Mouse (Mus musculus) left cerebral cortex, adult 9 months (tissue): ENCODE results near the gene Erv3.

Source experiments
- DNase-seq, 2 experiments: peaks; one replicate each; pipeline ENCODE4 v3.0.0; 2022; ENCODE audit warnings: low spot score in 2 of 2

Erv3 gene

DNA sequence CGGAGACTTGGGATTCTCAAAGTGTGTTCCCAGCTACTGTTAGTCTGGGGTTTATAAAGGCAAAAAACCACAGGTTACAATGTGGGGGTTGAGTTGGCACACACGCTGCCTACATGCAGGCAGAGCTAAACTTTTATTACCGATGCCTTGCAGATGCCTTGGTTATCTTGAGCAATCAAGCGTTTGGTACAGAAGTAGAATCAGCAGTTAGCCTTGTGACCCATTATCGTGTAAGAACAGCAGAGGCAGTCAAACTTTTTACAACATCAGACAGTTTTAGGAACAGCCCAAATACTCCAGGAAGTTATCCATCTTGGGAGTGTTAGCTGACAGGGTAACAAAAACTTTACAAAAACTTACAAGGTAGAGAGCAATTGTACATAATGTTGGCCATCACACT lies at the start of gene Erv3:
TSS of gene Erv3 (minus strand) at position 27 of the 400 bp plus-strand sequence.
- DNase-seq = no peak

DNA sequence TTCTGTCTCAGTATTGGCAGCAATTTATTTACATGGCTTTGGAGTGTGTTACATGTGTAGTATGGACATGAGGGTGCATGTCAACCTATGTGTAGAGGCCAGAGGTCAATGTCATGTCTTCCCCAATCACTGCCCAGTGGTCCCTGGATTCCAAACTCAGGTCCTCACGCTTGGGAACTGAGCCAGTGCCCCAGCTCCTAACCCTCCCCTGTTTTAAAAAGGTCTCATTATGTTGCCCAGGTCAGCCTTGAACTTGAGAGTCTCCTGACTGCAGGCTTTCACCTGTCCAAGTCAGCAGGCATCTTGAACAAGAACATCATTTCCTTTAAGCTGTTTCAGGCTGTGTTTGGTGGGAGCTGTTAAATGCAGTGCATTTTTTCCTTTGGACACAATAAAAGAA lies 49.4 kb upstream of the Erv3 start:
- DNase-seq = no peak

DNA sequence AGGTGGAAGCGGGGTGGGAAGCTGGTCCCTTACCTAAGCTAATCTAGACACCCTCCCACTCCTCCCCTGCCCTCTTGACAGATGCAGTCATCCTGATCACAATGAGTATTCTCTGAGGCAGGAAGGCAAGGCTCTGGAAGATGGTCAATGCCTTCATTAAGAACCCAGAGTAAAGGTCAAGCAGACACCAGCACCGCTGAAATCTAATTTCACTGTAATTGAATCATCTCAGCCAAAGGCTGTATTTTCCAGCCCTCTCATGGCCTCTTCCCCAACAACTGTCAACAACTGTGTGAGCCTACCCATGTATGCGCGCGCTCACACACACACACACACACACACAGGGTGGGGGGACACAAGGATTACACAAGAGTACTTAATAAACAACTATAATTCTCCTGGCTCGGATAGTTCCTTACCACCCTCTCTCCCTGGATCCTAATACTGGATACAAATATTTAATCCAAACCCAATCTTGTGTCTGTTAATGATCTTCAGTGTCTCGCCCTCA lies 48.9 kb upstream of the Erv3 start:
- DNase-seq = no peak

DNA sequence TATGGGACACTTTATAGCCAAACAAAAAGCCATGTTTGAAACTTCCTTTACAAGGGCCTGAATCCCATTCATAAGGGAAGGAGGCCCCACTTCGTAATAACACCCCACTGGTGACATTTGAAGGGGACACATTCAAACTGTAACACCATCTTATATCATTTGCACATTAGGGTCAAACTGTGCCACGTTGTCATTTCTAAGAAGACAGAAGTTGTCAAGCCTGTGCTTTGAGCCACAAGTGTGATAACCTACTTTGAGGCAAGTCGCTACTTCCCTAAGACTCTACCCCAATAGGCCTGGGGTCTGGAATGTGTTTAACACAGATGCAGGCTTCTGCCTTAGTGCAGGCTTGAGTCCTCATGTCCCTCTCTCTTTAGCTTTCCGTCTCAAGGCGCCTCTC lies 47.8 kb upstream of the Erv3 start:
- DNase-seq = no peak

DNA sequence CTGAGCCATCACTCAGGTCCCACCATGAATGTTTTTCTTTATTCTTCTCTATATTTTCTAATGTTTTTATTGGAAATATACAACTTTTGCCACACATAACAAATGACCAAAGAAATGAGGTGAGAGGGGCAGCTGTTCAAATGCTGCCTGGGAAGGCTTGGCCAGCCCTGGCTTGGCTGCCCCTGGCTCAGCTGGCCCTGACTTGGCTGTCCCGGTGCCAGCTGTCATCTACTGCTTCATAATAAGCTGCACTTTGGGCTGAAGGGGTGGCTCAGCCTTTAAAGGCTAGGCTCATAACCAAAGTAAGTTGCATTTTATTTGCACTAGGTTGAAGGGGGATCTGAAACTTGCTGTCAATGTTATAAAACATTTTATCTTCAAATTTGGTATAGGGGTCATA lies 47.3 kb upstream of the Erv3 start:
- DNase-seq = no peak

DNA sequence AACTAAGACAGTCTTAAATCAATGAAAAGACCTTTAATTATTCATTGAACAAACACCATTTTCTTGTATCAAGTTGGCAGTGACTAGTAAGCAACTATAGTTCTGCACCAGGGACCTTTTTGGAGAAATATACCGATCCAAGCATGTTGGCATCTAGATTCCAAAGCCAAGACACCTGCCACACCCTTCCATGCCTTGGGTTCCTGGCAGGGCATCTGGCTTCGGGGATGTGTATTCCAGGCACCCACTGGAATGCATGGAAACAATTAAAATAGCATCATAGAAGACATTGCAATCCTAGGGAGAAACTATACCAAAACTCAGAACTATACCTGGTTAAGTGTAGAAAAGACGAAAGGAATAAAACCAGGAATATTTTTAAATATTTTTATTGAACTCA lies 46.7 kb upstream of the Erv3 start:
- DNase-seq = no peak

DNA sequence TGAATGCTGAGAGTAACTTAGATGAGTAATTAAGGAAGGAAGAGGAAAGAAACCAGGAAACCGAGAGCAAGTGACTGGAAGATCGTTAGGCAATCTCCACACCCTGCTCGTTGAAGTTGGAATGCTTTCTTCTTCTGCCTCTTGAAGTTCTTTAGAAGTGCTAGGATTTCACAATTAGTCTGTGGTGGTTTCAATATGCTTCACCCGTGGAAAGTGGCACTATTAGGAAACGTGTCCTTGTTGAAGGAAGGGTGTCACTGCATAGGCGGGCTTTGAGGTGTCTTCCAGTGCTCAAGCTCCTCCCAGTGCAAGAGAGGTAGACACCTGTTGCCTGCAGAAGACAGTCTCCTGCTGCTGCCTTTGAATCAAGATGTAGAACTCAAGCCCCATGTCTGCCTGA lies 46.2 kb upstream of the Erv3 start:
- no peak for DNase-seq

DNA sequence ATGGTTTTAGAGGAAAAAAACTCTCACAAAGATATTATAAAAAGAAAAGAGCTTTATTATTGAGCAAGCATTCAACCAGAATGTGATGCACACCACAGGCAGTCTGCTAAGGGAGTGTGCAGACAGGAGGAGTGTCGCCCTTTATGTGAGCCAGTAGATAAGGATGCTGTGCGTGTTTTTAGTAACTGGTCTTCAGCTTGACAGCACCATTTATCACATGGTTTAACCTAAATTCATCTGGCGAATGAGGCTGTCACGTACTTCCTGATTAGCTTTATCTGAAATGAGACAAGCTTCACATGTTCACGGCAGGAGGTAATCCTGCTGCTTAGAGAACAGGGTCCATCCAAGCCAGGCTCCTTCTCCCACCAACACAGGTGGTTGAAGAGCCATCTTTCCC lies 45.5 kb upstream of the Erv3 start:
- DNase-seq = no peak

DNA sequence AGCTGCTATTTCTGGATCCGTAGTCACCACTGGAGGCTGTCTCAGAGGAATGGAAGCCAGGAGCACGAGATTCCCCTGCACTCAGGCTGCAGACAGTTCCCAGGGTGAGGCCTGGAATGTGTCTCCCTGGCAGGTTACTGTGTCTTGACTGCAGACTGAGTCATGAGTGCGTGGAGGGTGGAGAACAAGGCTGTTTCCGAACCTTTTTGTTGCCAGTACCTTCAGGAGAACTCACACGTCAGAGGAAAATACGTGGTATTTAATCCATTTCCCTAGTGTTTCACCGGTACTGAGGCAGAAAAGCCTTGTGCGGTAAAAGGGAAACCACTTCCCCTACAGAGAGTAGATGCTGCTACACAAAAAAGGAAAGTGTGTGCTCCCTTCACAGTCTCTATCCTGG lies 43.3 kb upstream of the Erv3 start:
- DNase-seq = no peak

DNA sequence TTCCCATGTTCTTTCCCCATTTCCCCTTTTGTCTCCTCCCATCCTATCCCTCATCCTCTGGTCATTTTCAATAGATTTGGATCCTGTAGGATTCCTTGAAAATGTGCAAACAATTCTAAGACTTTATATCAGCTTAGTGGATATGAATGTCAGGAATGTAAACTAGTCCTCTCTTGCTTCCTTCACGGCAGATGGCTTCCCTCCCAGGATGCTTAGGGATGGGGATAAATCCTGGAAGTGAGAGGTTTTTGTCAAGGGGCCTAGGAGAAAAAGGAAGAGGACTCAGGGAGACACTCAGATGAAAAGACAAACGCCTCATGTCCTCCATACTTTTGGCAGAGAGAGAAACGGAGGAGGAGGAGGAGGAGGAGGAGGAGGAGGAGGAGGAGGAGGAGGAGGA lies 42.9 kb upstream of the Erv3 start:
- no peak for DNase-seq

DNA sequence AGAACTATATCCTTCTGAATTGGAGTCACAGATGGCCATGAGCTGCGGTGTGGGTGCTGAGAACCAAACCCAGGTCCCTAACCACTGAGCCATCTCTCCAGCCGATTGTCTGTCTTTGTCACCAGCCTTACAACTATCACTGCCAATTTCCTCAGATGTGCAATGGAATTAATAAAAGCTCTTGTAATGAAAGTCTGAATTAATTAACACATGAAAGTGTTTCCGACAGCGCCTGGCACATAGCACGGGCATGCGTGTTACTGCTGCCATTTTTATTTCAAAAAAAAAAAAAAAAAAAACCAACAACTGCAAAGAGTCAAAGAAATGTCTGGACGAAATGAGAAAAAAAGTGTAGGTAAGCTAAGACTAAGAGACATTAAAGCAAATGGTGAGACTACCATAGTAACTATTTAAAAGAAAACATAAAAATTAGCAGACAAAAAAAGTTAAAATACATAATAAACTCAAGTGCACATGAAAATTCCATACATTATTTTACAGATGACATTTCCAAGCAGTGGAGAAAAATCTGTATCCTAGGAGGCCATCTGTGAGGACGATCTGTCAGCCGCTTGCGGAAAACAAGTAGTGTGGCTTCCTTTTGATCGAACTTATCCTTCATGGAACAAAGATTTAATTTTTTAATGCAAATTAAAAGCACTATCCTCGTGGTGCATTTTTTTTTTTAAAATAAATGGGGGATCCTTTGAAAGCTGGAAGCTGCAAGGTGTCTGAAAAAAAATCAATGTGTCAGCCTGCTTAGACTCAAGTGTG lies 38.0 kb upstream of the Erv3 start:
- DNase-seq = no peak

DNA sequence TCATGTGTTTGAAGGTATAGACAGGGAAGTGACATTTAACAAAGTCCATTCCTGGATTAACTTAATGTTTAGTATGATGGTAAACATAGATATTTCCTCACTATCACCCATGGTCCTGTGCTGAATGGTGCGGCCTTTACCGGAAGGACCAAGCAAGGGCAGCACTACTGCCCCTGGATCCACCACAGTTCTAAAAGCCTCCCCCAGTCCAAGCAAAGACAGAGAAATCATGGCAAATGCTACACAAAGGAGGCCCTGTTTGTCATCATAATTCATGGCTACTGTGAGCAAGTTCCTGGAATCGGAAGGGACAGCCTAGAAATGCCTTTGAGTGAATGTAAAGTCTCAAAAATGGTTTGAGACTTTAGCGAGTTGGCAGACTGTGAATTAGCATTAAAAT lies 36.5 kb upstream of the Erv3 start:
- DNase-seq = no peak

DNA sequence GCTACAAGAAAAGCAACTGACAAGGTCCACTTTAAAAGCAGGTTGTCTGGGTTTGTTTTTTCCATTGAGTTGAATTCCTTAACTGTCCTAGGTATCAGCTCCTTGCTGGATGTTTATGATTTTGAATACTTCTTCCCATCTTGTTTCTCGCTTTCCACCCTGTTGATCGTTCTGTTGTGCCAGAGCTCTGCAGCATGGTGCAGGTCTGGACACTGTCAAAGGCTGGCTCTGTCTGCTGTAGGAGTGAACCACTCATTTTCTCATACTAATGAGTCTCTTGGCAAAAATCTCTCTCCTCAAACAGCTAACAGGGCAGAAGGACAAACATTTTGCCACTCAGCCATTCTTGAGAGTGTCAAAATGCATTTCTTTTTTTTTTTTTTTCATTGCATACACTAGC lies 35.6 kb upstream of the Erv3 start:
- no peak for DNase-seq

DNA sequence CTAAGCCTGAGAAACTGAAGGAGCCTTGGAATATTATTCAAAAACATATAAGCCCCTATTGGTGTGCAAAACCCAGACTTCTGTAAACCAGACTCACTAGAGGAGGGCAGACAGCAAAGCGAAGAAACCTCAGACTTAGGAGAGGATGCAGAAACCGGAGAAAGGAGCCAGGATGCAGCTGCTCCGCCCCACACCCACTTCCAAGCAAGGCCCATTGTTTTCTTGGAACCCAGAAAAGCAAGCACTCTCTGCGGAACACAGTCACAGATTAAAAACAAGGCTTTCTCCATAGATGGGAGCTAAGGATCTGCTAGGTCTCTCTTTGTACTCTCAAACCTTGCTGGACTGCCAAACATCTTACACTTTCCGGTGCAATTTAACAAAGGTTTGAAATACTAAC lies 33.0 kb upstream of the Erv3 start:
- DNase-seq = no peak

DNA sequence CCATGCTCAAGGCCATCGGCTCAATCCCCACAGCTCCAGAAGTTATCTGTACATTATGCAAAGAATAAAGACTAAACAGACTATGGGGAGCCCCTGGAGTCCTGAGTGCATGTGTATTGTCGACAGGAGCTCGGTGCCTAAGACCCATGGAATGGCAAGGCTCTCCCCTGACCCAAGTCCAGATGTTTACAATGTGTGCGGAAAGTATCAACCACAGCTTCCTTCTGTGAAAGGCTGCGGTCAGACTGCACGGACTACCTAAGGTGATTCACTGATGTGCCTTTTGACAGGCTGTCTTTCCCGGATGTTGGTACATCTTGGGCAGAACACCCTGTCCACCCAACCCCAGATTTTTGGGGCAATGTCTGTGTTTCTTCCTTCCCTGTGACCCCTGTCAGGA lies 28.7 kb upstream of the Erv3 start:
- no peak for DNase-seq

DNA sequence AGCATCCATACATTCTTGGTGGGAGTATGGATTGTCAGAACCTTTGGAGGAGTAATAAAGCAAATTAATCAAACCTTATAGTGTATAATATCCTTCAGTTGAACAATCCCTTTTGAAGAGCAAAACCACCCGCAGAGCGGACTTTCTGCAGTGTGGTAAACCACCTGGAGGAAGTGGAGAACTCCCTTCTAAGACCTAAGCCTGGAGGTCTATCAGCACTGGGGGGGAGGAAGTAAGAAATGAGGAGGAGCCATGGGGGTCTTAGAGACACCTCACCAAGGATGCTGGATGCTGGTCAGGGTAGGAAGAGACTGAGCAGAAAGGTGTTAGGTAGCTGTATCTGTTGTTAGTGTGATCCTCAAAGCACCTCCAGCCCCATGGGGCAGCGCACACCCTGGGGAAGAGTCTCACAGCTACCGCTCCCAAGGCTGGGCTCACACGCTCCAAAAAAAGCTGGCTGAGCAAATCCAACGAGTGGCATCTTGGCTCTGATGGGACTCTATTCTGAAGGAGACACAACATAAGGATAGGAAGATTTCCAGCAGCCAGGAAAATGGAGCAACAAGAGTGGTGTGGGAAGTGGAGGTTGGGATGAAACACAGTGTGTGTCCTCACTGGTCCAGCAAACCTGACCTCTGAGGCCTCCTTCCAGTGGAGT lies 27.1 kb upstream of the Erv3 start:
- no peak for DNase-seq

DNA sequence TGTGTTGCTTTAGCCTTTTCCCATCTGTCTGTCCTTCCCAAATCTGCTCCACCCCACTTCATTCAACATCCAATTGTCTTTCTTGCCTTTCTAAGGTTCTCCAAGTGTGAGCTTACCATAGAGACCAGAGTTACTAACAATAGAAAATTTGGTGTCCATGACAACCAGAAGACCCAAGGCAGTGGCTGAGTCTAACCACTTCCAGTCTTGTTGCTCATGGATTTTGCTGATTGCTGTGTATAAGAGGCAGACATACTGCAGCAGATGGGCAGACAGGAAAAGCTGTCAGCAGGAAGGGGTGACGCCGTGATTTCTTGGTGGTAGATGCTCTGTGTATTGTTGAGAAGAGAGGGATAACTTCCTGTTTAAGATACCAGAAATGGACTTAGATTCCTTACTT lies 23.6 kb upstream of the Erv3 start:
- DNase-seq = peak; percentile 59 to 66

DNA sequence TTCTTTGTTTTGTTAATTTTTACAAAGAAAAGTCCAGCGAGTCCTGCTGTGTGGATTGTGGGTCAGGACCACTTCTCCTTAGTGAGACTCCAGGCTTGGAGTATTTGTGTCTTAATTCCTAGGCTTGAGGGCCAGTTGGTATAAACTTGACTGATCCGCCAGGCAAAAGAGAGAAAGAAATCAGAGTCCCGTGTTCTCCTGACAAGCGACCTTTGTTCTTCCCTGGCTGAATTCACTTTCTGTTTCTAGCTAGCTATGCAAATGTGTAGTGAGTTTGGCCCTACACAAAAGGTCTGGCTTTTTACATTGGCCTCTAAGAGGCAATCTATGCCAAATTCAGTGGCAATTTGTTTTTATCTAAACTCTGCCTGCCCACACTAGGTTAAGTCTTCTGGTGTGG lies 22.2 kb upstream of the Erv3 start:
- no peak for DNase-seq

DNA sequence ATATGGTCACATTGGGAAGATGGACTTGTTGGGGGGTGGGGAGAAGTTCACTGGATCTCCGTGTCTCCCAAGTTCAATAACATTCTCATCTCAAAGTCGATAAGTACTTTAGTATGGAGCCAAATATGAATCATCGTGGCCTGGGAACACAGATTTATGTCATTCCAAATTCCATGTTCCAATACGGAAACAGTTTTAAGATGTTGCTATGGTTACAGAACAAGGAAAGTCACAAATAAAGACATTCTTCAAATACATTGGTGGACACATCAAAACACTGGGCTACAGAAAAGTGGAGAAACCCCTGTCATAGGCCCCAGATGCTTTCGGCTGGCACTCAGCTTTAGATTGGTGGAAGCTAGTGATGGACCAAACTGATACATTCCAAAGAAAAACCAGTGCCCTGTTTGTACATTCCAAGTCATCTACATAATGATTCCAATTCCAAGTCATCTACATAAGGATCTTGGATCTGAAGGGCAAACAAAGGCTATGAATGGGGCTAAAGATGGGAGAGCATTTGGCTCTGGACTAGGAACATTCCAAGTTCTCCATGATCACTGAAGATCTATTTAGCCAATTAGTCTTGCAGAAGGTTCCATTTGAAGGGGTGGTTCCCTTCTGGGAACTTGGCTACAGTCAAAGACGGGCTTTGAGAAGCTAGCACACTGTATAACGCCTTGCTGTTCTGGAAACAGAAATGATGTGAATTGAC lies 17.2 kb upstream of the Erv3 start:
- DNase-seq = no peak

DNA sequence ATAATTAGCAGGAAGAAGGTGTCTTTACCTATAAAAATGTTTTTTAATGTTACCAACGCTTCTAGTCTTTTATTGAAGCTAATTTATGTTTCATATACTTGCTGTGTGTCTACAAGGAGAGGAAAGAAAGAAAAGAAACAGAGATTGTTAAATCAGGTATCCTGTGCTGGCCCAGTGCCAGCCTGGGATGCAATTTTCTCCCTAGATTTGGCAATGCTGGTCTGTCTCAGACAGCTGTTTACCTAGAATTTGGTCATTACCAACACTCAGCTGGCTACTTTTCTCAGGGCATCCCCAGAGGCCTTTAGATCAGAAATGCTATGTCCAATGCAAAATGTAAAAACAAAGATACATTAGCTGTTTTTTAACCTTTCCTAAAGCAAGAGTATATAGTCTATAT lies 13.8 kb upstream of the Erv3 start:
- no peak for DNase-seq

DNA sequence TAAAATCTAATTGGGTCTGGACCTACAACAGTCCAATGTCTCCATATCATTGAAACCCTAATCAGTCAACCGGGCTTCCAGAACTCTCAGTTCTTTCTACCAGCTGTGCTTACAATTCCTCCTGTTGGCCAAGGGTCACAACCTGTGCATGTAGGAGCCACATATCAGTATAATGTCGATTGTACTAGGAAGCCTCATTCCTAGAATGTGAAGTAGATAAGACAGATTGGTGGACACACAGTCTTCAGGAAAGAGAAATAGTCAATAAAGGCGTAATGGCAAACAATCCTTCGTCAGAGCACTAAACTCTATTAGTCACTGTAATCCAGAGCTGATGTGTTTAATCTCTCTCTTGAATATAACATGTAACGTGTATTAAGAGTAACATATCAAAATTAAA lies 9.4 kb upstream of the Erv3 start:
- DNase-seq = no peak

DNA sequence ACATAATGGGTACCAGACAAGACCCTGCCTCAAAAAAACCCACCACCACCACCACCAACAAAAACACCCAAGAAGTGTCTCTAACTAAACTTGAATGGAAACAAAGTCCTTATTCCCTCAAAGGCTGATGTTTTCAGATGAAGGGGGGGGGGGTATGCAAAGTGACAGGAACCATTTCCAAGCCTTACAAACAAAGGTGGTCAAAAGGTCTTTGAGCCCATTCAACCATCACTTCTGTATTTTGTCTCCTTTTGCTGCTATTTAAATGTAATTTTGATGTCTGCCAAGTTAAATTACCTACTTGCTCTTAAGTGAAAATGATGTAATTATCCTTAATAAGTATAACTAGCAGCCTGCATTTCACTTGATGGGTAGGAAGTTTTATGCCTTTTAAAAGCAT lies 7.1 kb upstream of the Erv3 start:
- DNase-seq = no peak

DNA sequence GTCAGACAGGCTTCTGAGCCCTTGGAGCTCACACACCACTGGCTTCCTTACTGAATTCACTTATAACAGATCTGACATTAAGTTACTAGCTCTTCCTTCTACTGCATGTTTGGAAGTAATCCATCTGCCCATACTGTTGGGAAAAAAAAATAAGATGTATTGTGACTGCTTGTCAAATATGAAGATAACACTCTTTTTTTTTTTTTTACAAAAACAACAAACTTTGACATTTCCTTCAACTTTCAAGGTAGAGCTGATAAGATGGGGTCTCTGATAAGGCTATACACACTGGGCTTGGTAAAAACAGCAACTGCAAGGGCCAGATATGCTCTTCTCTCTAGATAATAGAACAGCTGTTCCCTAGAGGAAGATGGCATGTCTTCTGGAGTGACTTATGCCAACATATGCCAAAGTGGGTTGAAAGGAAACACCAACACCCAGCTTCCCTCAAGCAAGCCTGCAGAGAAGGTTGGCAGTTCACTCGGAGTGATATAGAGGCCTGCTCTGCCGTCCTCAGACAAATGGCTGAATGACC lies 4.8 kb upstream of the Erv3 start:
- no peak for DNase-seq
